Mouse (Mus musculus) intestine, postnatal 0 days (tissue): ENCODE data around the gene Foxa3. TPM values are rescaled to one million over a fixed set of nuclear protein-coding genes. Genes with fewer than 3 reads are reported as not detected.

ENCODE experiments used
- ATAC-seq: fragments of 200-750 bp; cut with Nextera tagmentation; 2 replicates; pipeline ENCODE4 v1.8.0; 2017; ENCODE audit warnings: mild to moderate bottlenecking, moderate TSS enrichment, moderate library complexity
- H3K27ac ChIP-seq: fragments of 300-500 bp; sonication (generic); 2 replicates; pipeline ENCODE4 v1.5.1; 2014; ENCODE audit warnings: mild to moderate bottlenecking, low read depth, low read length, moderate library complexity
- H3K27me3 ChIP-seq: fragments of 300-500 bp; sonication (generic); replicated peaks from 2 replicates; pipeline ENCODE4 v1.6.1; 2014; ENCODE audit warnings: low read length, mixed read lengths; ENCODE audit not compliant: control insufficient read depth, insufficient read depth
- H3K36me3 ChIP-seq: fragments of 300-500 bp; sonication (generic); 2 replicates; pipeline ENCODE4 v1.6.1; 2014; ENCODE audit warnings: mild to moderate bottlenecking, moderate library complexity; ENCODE audit not compliant: control insufficient read depth, insufficient read depth
- H3K4me1 ChIP-seq: fragments of 300-500 bp; sonication (generic); replicated peaks from 2 replicates; pipeline ENCODE4 v1.6.1; 2014; ENCODE audit warnings: antibody characterized with exemption, low read length, mixed read lengths; ENCODE audit not compliant: control insufficient read depth, insufficient read depth
- H3K4me2 ChIP-seq: fragments of 300-500 bp; sonication (generic); replicated peaks from 2 replicates; pipeline ENCODE4 v1.6.1; 2014; ENCODE audit warnings: low read depth, mild to moderate bottlenecking, moderate library complexity
- H3K4me3 ChIP-seq: fragments of 300-500 bp; sonication (generic); 2 replicates; pipeline ENCODE4 v1.5.1; 2014; ENCODE audit warnings: low read depth, low read length
- H3K9ac ChIP-seq: fragments of 300-500 bp; sonication (generic); 2 replicates; pipeline ENCODE4 v1.6.1; 2014; ENCODE audit warnings: mild to moderate bottlenecking, low read depth, low read length
- H3K9me3 ChIP-seq: fragments of 300-500 bp; sonication (generic); 2 replicates; pipeline ENCODE4 v1.6.1; 2016; ENCODE audit warnings: mixed run types; ENCODE audit not compliant: control insufficient read depth
- CTCF ChIP-seq: sonication (generic); IDR thresholded peaks from 2 replicates; pipeline ENCODE4 v1.5.1; 2016; ENCODE audit warnings: low read depth, mild to moderate bottlenecking, control low read depth, antibody characterized with exemption, moderate library complexity
- WGBS: fragments of 180-500 bp; shearing (Covaris S2); extraction: QIAGEN DNeasy Blood & Tissue Kit; methylation state at CpG from one replicate; pipeline ENCODE4 v1.1.7; 2014; 5-methylcytosine and 5-hydroxymethylcytosine counted together
- polyA plus RNA-seq: library from polyadenylated mRNA; unstranded; fragments of >200 nt; fragmentation: Nextera tagmentation; extraction: Ambion mirVana; gene quantifications from 2 replicates; pipeline ENCODE4 v1.2.1, GENCODE M21; 2015

The Foxa3 gene
- polyA plus RNA-seq, 1 experiment from 2014 or later: 12.4 TPM

- H3K4me2 ChIP-seq: no peak overlapping the region
- H3K4me3 ChIP-seq: no peak overlapping the region
- WGBS: 87% methylated on average over 15 of the region's 15 CpGs
- no peaks in the 10 kb centered on the region for H3K27me3 ChIP-seq
- H3K36me3 ChIP-seq: peaks cover 59% of the 10 kb centered on the region
- no peak overlapping the region for H3K27ac ChIP-seq
- no peaks in the 10 kb centered on the region for H3K4me1 ChIP-seq
- no peak overlapping the region for H3K9ac ChIP-seq
- TF ChIP-seq CTCF: no peak
- H3K9me3 ChIP-seq: no peaks in the 10 kb centered on the region
- no peak for ATAC-seq
Measured at GRCm38 (mm10) chr7:19052345-19053135, 29.2 kb upstream of the Foxa3 start.

- 71% methylated on average over 4 of the region's 4 CpGs for WGBS
- ATAC-seq: no peak
- Histone ChIP-seq H3K36me3 (peaks cover 73% of the 10 kb centered on the region), H3K4me3 (no peak overlapping the region), H3K27me3 (no peaks in the 10 kb centered on the region), H3K27ac (no peak overlapping the region), H3K9ac (no peak overlapping the region), H3K4me1 (no peaks in the 10 kb centered on the region), H3K4me2 (no peak overlapping the region), H3K9me3 (no peaks in the 10 kb centered on the region)
- TF ChIP-seq CTCF: no peak
Measured at GRCm38 (mm10) chr7:19051161-19051560, 27.8 kb upstream of the Foxa3 start.

- Histone ChIP-seq H3K36me3 (peaks cover 80% of the 10 kb centered on the region), H3K9ac (no peak overlapping the region)
- WGBS: 82% methylated on average over 8 of the region's 8 CpGs
Measured at GRCm38 (mm10) chr7:19050172-19050571, 26.8 kb upstream of the Foxa3 start.

GRCm38 (mm10) chr7:19049252-19049651 lies 25.9 kb upstream of the Foxa3 start:
- Histone ChIP-seq H3K9me3 (no peaks in the 10 kb centered on the region), H3K4me2 (no peak overlapping the region), H3K36me3 (peaks cover 87% of the 10 kb centered on the region), H3K27me3 (no peaks in the 10 kb centered on the region), H3K9ac (no peak overlapping the region), H3K4me1 (no peaks in the 10 kb centered on the region), H3K4me3 (no peak overlapping the region), H3K27ac (no peak overlapping the region)
- no peak for TF ChIP-seq CTCF
- 86% methylated on average over 5 of the region's 5 CpGs for WGBS
- ATAC-seq: no peak

More at GRCm38 (mm10) chr7:19050172-19050571, 26.8 kb upstream of the Foxa3 start:
- Histone ChIP-seq H3K27ac (no peak overlapping the region), H3K4me2 (no peak overlapping the region), H3K27me3 (no peaks in the 10 kb centered on the region), H3K4me3 (no peak overlapping the region), H3K9me3 (no peaks in the 10 kb centered on the region), H3K4me1 (no peaks in the 10 kb centered on the region)
- TF ChIP-seq CTCF: no peak
- no peak for ATAC-seq

- Histone ChIP-seq H3K27ac (no peak overlapping the region), H3K9me3 (no peaks in the 10 kb centered on the region), H3K27me3 (no peaks in the 10 kb centered on the region), H3K36me3 (peaks cover 93% of the 10 kb centered on the region), H3K4me3 (no peak overlapping the region), H3K4me2 (no peak overlapping the region), H3K9ac (no peak overlapping the region), H3K4me1 (no peaks in the 10 kb centered on the region)
- WGBS: 86% methylated on average over 14 of the region's 14 CpGs
- no peak for ATAC-seq
- no peak for TF ChIP-seq CTCF
Measured at GRCm38 (mm10) chr7:19048006-19048527, 24.7 kb upstream of the Foxa3 start.

GRCm38 (mm10) chr7:19046286-19047069 lies 23.1 kb upstream of the Foxa3 start:
- Histone ChIP-seq H3K4me3 (no peak overlapping the region), H3K9ac (no peak overlapping the region), H3K27ac (no peak overlapping the region), H3K4me1 (no peaks in the 10 kb centered on the region), H3K36me3 (peaks cover 98% of the 10 kb centered on the region), H3K4me2 (no peak overlapping the region), H3K9me3 (no peaks in the 10 kb centered on the region), H3K27me3 (no peaks in the 10 kb centered on the region)
- TF ChIP-seq CTCF: no peak
- WGBS: 89% methylated on average over 11 of the region's 11 CpGs
- no peak for ATAC-seq
